ENCODE assay signal across 8 mouse cellular contexts in the genomic region with DNA sequence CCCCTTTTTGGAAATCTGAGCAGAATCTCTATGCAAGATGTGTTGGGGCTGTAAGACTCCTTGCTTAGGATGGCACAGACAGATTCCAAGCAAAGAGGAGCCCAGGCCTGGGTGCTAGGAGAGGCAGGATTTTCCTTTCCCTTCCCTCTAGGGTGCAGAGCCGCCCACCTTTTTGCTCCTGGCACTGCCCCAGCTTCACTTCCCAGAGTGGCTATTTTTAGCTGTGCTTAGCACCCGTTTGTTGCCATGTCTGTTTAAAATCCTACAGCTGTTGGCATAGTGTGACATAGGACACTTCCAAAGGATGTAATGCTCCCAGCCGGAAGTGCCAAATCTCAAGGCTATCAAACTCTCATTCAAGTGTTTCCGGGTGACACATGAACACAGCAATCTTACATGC.
DNase-seq lines count a peak whose midpoint lies in the region; ATAC-seq and TF ChIP-seq lines count a peak whose summit lies in the region.

No protein-coding gene starts in this region.

- TF ChIP-seq CTCF in heart, adult 2 months (IDR thresholded peaks at IDR 0.05) = peak; percentile 30
- TF ChIP-seq CTCF in intestine, postnatal 0 days (IDR thresholded peaks at IDR 0.05; ENCODE audit: low read depth) = peak; percentile 17; the same call in 1 of the 2 replicates

- H3K79me2 ChIP-seq in heart, adult 2 months (replicated peaks; ENCODE audit: control insufficient read depth, insufficient read depth, low read length) = no peaks in the 10 kb centered on the region; the same call in 1 of the 2 replicates

- H3K4me2 ChIP-seq in embryonic facial prominence, embryonic 13.5 days = no peak overlapping the region
- no peak overlapping the region for H3K4me2 ChIP-seq in intestine, postnatal 0 days (replicated peaks; ENCODE audit: low read depth)
- no peak overlapping the region for H3K4me2 ChIP-seq in lung, embryonic 16.5 days (ENCODE audit: low read depth, low read length)
- H3K4me2 ChIP-seq in liver, embryonic 11.5 days = no peak overlapping the region

- no peak overlapping the region for H3K9ac ChIP-seq in heart, adult 2 months (ENCODE audit: low read depth, low read length)
- no peak overlapping the region; the same call in 1 of the 2 replicates for H3K9ac ChIP-seq in embryonic facial prominence, embryonic 13.5 days
- H3K9ac ChIP-seq in intestine, postnatal 0 days (ENCODE audit: low read depth, low read length) = no peak overlapping the region
- no peak overlapping the region for H3K9ac ChIP-seq in lung, embryonic 16.5 days (ENCODE audit: low read length)
- H3K9ac ChIP-seq in liver, embryonic 11.5 days (ENCODE audit: low read depth, low read length) = no peak overlapping the region

- no peak overlapping the region for H3K27ac ChIP-seq in heart, adult 2 months
- peak overlapping the region; percentile 71 for H3K27ac ChIP-seq in embryonic facial prominence, embryonic 13.5 days
- H3K27ac ChIP-seq in intestine, postnatal 0 days (ENCODE audit: low read depth, low read length) = no peak overlapping the region
- no peak overlapping the region for H3K27ac ChIP-seq in lung, embryonic 16.5 days (ENCODE audit: low read length)
- H3K27ac ChIP-seq in liver, embryonic 11.5 days (ENCODE audit: low read depth, low read length) = no peak overlapping the region

- H3K27me3 ChIP-seq in heart, adult 2 months (ENCODE audit: control insufficient read depth, insufficient read depth, low read length) = no peaks in the 10 kb centered on the region
- H3K27me3 ChIP-seq in embryonic facial prominence, embryonic 13.5 days = no peaks in the 10 kb centered on the region
- H3K27me3 ChIP-seq in intestine, postnatal 0 days (replicated peaks; ENCODE audit: control insufficient read depth, insufficient read depth, low read length) = no peaks in the 10 kb centered on the region
- H3K27me3 ChIP-seq in lung, embryonic 16.5 days (ENCODE audit: control insufficient read depth, insufficient read depth, low read depth, low read length) = no peaks in the 10 kb centered on the region
- no peaks in the 10 kb centered on the region for H3K27me3 ChIP-seq in liver, embryonic 11.5 days (replicated peaks; ENCODE audit: control insufficient read depth, insufficient read depth, low read length)

- no peaks in the 10 kb centered on the region for H3K9me3 ChIP-seq in embryonic facial prominence, embryonic 13.5 days
- no peaks in the 10 kb centered on the region for H3K9me3 ChIP-seq in intestine, postnatal 0 days (ENCODE audit: control insufficient read depth)
- no peaks in the 10 kb centered on the region for H3K9me3 ChIP-seq in lung, embryonic 16.5 days (ENCODE audit: control insufficient read depth, low read length)
- no peaks in the 10 kb centered on the region for H3K9me3 ChIP-seq in liver, embryonic 11.5 days (ENCODE audit: control insufficient read depth, low read length)

- intact Hi-C loops in heart, adult 2 months (cut with DNase I) = loop anchor here (5.0 kb wide), 1 partner anchor 32 kb away; no protein-coding TSS in a partner anchor
- intact Hi-C loops in heart, postnatal 25 days (cut with DNase I) = loop anchor here (5.0 kb wide), 1 partner anchor 83 kb away; no protein-coding TSS in a partner anchor

- WGBS in heart, adult 2 months = 5% methylated on average over 4 of the region's 4 CpGs
- 28% methylated on average over 4 of the region's 4 CpGs for WGBS in embryonic facial prominence, embryonic 13.5 days
- WGBS in intestine, postnatal 0 days = 40% methylated on average over 4 of the region's 4 CpGs
- WGBS in lung, embryonic 16.5 days = 11% methylated on average over 4 of the region's 4 CpGs
- WGBS in liver, embryonic 11.5 days = 60% methylated on average over 4 of the region's 4 CpGs

- DNase-seq in heart, adult 2 months = peak; percentile 32 to 46
- DNase-seq in heart, postnatal 25 days (ENCODE audit: low spot score) = no peak
- DNase-seq in spleen, postnatal 10 days (ENCODE audit: low spot score in 2 of 2) = no peak
- no peak for DNase-seq in liver, embryonic 11.5 days (ENCODE audit: low spot score)
- DNase-seq in testis, postnatal 10 days (ENCODE audit: low spot score) = no peak

- ATAC-seq in embryonic facial prominence, embryonic 13.5 days (ENCODE audit: insufficient number of reproducible peaks, insufficient read depth, low FRiP score, low TSS enrichment, low read depth) = no peak
- ATAC-seq in intestine, postnatal 0 days = no peak
- peak; percentile 17; the same call in 1 of the 2 replicates for ATAC-seq in lung, embryonic 16.5 days (ENCODE audit: low read depth)
- ATAC-seq in liver, embryonic 11.5 days (replicated peaks; ENCODE audit: low FRiP score) = no peak

- no peaks in the 10 kb centered on the region for H3K36me3 ChIP-seq in heart, adult 2 months (ENCODE audit: control insufficient read depth, insufficient read depth, low read length)
- H3K36me3 ChIP-seq in embryonic facial prominence, embryonic 13.5 days = peaks cover 8% of the 10 kb centered on the region
- no peaks in the 10 kb centered on the region for H3K36me3 ChIP-seq in intestine, postnatal 0 days (ENCODE audit: control insufficient read depth, insufficient read depth)
- H3K36me3 ChIP-seq in lung, embryonic 16.5 days (ENCODE audit: control insufficient read depth, insufficient read depth, low read length) = peaks cover 4% of the 10 kb centered on the region; the same call in 1 of the 2 replicates
- H3K36me3 ChIP-seq in liver, embryonic 11.5 days (ENCODE audit: control insufficient read depth, insufficient read depth, low read length) = no peaks in the 10 kb centered on the region

- no peak for TF ChIP-seq EP300 in heart, adult 2 months (IDR thresholded peaks at IDR 0.05; ENCODE audit: insufficient read depth, low read depth, low read length)

- no peak overlapping the region for H3K4me3 ChIP-seq in heart, adult 2 months
- H3K4me3 ChIP-seq in embryonic facial prominence, embryonic 13.5 days = no peak overlapping the region
- H3K4me3 ChIP-seq in intestine, postnatal 0 days (ENCODE audit: low read depth, low read length) = no peak overlapping the region
- no peak overlapping the region for H3K4me3 ChIP-seq in lung, embryonic 16.5 days (ENCODE audit: low read length)
- no peak overlapping the region for H3K4me3 ChIP-seq in liver, embryonic 11.5 days (ENCODE audit: low read depth, low read length)

- TF ChIP-seq POLR2A in heart, adult 2 months (IDR thresholded peaks at IDR 0.05; ENCODE audit: insufficient read depth, low read depth, low read length) = no peak

- H3K4me1 ChIP-seq in heart, adult 2 months (ENCODE audit: control insufficient read depth, insufficient read depth, low read length) = peaks cover 13% of the 10 kb centered on the region
- H3K4me1 ChIP-seq in embryonic facial prominence, embryonic 13.5 days = peaks cover 67% of the 10 kb centered on the region
- H3K4me1 ChIP-seq in intestine, postnatal 0 days (replicated peaks; ENCODE audit: control insufficient read depth, insufficient read depth, low read length) = no peaks in the 10 kb centered on the region; the same call in 1 of the 2 replicates
- peaks cover 30% of the 10 kb centered on the region for H3K4me1 ChIP-seq in lung, embryonic 16.5 days (replicated peaks; ENCODE audit: control insufficient read depth, insufficient read depth, low read length)
- peaks cover 12% of the 10 kb centered on the region for H3K4me1 ChIP-seq in liver, embryonic 11.5 days (replicated peaks; ENCODE audit: control insufficient read depth, insufficient read depth, low read length)

Comparison
In these comparisons a context has a peak if more than half of its experiments do, and no peak if none do; other contexts are left out.
1. DNase-seq: peak in heart, adult 2 months (2 of 2); none in heart, postnatal 25 days (single experiment), spleen, postnatal 10 days (0 of 2), liver, embryonic 11.5 days (single experiment) and testis, postnatal 10 days (single experiment).